Mouse (Mus musculus) C2C12 (cell line): ENCODE results near the gene Tyrobp. TPM values are rescaled to one million over a fixed set of nuclear protein-coding genes. Genes with fewer than 3 reads are reported as not detected.

Experiments used
- H3K27me3 ChIP-seq: one replicate; pipeline ENCODE4 v1.6.1; 2011; ENCODE audit not compliant: control insufficient read depth, insufficient read depth, insufficient read length
- H3K36me3 ChIP-seq: one replicate; pipeline ENCODE4 v1.6.1; 2011; ENCODE audit not compliant: control insufficient read depth, insufficient read depth
- H3K4me3 ChIP-seq: one replicate; pipeline ENCODE4 v1.5.1; 2011; ENCODE audit warnings: mild to moderate bottlenecking, control low read depth; ENCODE audit not compliant: poor library complexity, insufficient read depth, severe bottlenecking
- H3K79me2 ChIP-seq: one replicate; pipeline ENCODE4 v1.6.1; 2011; ENCODE audit not compliant: control insufficient read depth, insufficient read depth
- H3K79me3 ChIP-seq: one replicate; pipeline ENCODE4 v1.6.1; 2011; ENCODE audit warnings: low read depth, control low read depth
- H3ac ChIP-seq: one replicate; pipeline ENCODE3; 2011; ENCODE audit warnings: low read depth; ENCODE audit not compliant: control insufficient read depth, insufficient read length
- CEBPB ChIP-seq: IDR thresholded peaks from one replicate; pipeline ENCODE4 v1.6.1; 2011; ENCODE audit warnings: low read depth, mild to moderate bottlenecking, control low read depth, moderate library complexity
- CTCF ChIP-seq: IDR thresholded peaks from one replicate; pipeline ENCODE4 v1.5.1; 2011; ENCODE audit not compliant: control insufficient read depth, insufficient read depth, insufficient read length
- FOSL1 ChIP-seq: IDR thresholded peaks from one replicate; pipeline ENCODE4 v1.8.0; 2011; ENCODE audit warnings: mild to moderate bottlenecking, low read length; ENCODE audit not compliant: poor library complexity, insufficient read depth, severe bottlenecking
- MAX ChIP-seq: IDR thresholded peaks from one replicate; pipeline ENCODE4 v1.6.1; 2011; ENCODE audit warnings: mild to moderate bottlenecking, control low read depth
- MYOD1 ChIP-seq: IDR thresholded peaks from one replicate; pipeline ENCODE4 v1.6.1; 2011; ENCODE audit warnings: low read depth; ENCODE audit not compliant: control insufficient read depth, insufficient read length
- MYOG ChIP-seq: IDR thresholded peaks from one replicate; pipeline ENCODE4 v1.6.1; 2011; ENCODE audit not compliant: control insufficient read depth, insufficient read length; ENCODE audit errors: extremely low read depth
- USF1 ChIP-seq: IDR thresholded peaks from one replicate; pipeline ENCODE4 v1.6.1; 2011; ENCODE audit warnings: low read depth, mild to moderate bottlenecking, control low read depth, moderate library complexity
- polyA plus RNA-seq: library from polyadenylated mRNA; unstranded; fragments of >200 nt; fragmentation: generic; extraction: Trizol; gene quantifications from one replicate; pipeline ENCODE4 v1.2.1, GENCODE M21; 2012; ENCODE audit warnings: missing spikeins

Tyrobp gene
- polyA plus RNA-seq, 1 experiment, result not detected

- no peak overlapping the region for H3ac ChIP-seq
- H3K4me3 ChIP-seq, result no peak overlapping the region
- H3K27me3 ChIP-seq, result peaks cover 11% of the 10 kb centered on the region
- no peaks in the 10 kb centered on the region for H3K36me3 ChIP-seq
- no peaks in the 10 kb centered on the region for H3K79me2 ChIP-seq
- no peaks in the 10 kb centered on the region for H3K79me3 ChIP-seq
- TF ChIP-seq CTCF, result no peak
Measured at GRCm38 (mm10) chr7:30393631-30394030, 19.9 kb upstream of the Tyrobp start.

DNA sequence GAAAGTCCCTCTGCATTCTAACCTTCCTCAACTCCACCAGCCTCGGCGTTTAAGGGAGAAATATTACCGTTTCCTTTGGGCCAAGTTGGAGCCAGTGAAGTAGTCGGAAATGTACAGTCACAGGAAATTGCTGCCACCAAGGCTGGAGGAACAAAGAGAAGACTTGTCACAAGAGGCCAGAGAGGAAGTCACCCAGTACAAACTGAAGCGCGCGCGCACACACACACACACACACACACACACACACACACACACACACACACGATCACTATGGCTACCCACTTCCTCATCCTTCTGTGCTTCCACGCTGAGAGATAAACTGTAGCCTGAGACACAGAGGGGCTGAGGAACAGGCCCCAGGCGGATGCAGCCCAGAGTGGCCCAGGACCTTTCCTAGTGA, 19.2 kb upstream of the Tyrobp start:
- TF ChIP-seq MAX, result no peak
- no peak for TF ChIP-seq MYOD1
- no peak for TF ChIP-seq CEBPB
- no peak for TF ChIP-seq MYOG
- TF ChIP-seq FOSL1, result no peak
- TF ChIP-seq USF1, result no peak
- no peak for TF ChIP-seq CTCF
- H3K79me2 ChIP-seq, result no peaks in the 10 kb centered on the region
- peaks cover 11% of the 10 kb centered on the region for H3K27me3 ChIP-seq
- no peaks in the 10 kb centered on the region for H3K36me3 ChIP-seq
- H3K79me3 ChIP-seq, result no peaks in the 10 kb centered on the region
- H3K4me3 ChIP-seq, result no peak overlapping the region
- no peak overlapping the region for H3ac ChIP-seq

- H3K79me2 ChIP-seq, result no peaks in the 10 kb centered on the region
Measured at GRCm38 (mm10) chr7:30394871-30395270, 18.7 kb upstream of the Tyrobp start.

DNA sequence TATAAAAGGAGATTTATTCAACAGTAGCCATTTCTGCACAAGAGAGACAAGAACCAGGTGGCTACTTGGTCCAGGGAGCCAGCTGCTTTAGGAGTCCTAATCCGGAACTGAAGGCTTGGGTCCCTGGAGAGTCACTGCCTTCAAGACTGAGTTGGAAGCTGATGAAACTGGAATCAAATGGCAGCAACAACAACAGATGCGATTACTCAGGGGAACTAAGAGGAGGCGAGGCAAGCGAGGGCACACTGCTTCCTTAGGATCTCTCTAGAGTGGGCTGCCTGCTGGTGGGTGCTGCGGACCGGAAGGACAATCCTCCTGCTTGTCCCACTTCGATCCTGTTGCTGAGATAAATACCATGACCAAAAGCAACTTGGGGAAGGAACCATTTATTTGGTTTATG, 13.9 kb upstream of the Tyrobp start:
- Histone ChIP-seq H3K27me3 (peaks cover 6% of the 10 kb centered on the region), H3K4me3 (no peak overlapping the region), H3K36me3 (no peaks in the 10 kb centered on the region), H3ac (no peak overlapping the region), H3K79me2 (no peaks in the 10 kb centered on the region), H3K79me3 (no peaks in the 10 kb centered on the region)
- TF ChIP-seq MYOD1 (no peak), CEBPB (no peak), CTCF (no peak)

More at GRCm38 (mm10) chr7:30394871-30395270, 18.7 kb upstream of the Tyrobp start:
- no peak for TF ChIP-seq MYOD1
- no peak for TF ChIP-seq CTCF
- TF ChIP-seq FOSL1, result no peak
- TF ChIP-seq MAX, result no peak
- TF ChIP-seq USF1, result no peak
- TF ChIP-seq CEBPB, result no peak
- TF ChIP-seq MYOG, result no peak
- peaks cover 15% of the 10 kb centered on the region for H3K27me3 ChIP-seq
- no peaks in the 10 kb centered on the region for H3K79me3 ChIP-seq
- no peak overlapping the region for H3ac ChIP-seq
- H3K36me3 ChIP-seq, result no peaks in the 10 kb centered on the region
- no peak overlapping the region for H3K4me3 ChIP-seq

- Histone ChIP-seq H3K79me2 (no peaks in the 10 kb centered on the region), H3ac (no peak overlapping the region), H3K4me3 (no peak overlapping the region), H3K27me3 (peaks cover 6% of the 10 kb centered on the region), H3K36me3 (no peaks in the 10 kb centered on the region), H3K79me3 (no peaks in the 10 kb centered on the region)
- no peak for TF ChIP-seq MYOD1
- TF ChIP-seq USF1, result no peak
- TF ChIP-seq CEBPB, result no peak
- no peak for TF ChIP-seq MAX
- TF ChIP-seq MYOG, result no peak
- TF ChIP-seq CTCF, result no peak
- TF ChIP-seq FOSL1, result no peak
Measured at GRCm38 (mm10) chr7:30402343-30402742, 11.2 kb upstream of the Tyrobp start.

- Histone ChIP-seq H3K36me3 (no peaks in the 10 kb centered on the region), H3K27me3 (peaks cover 24% of the 10 kb centered on the region), H3K4me3 (no peak overlapping the region), H3K79me2 (no peaks in the 10 kb centered on the region), H3ac (no peak overlapping the region), H3K79me3 (no peaks in the 10 kb centered on the region)
- TF ChIP-seq CEBPB, result no peak
- no peak for TF ChIP-seq MYOG
- TF ChIP-seq CTCF, result no peak
- no peak for TF ChIP-seq FOSL1
- TF ChIP-seq USF1, result no peak
- TF ChIP-seq MAX, result no peak
- TF ChIP-seq MYOD1, result no peak
Measured at GRCm38 (mm10) chr7:30408639-30409038, 4.9 kb upstream of the Tyrobp start.
